Mouse (Mus musculus): ENCODE results near the gene Cacna1b.
A peak's percentile ranks its signal among the peaks of the same experiment; 100 is the strongest.

Cacna1b gene

GRCm38 (mm10) chr2:24646452-24647146 lies 116.4 kb downstream of the Cacna1b start:
- no peak for DNase-seq (ENCODE audit: inconsistent ontology term)

GRCm38 (mm10) chr2:24642834-24643233 lies 120.1 kb downstream of the Cacna1b start:
- no peak for DNase-seq (ENCODE audit: inconsistent ontology term)

GRCm38 (mm10) chr2:24638102-24638954 lies 124.6 kb downstream of the Cacna1b start:
- no peak for DNase-seq (ENCODE audit: inconsistent ontology term)

GRCm38 (mm10) chr2:24633645-24634044 lies 129.3 kb downstream of the Cacna1b start:
- no peak for DNase-seq (ENCODE audit: inconsistent ontology term)

- DNase-seq (ENCODE audit: inconsistent ontology term) = no peak
Observed at GRCm38 (mm10) chr2:24617141-24617540, 145.8 kb downstream of the Cacna1b start.

- DNase-seq (ENCODE audit: inconsistent ontology term) = no peak
Observed at GRCm38 (mm10) chr2:24609789-24610188, 153.2 kb downstream of the Cacna1b start.

- DNase-seq (ENCODE audit: inconsistent ontology term) = no peak
Observed at GRCm38 (mm10) chr2:24608765-24609138, 154.2 kb downstream of the Cacna1b start.

GRCm38 (mm10) chr2:24607905-24608764 lies 154.8 kb downstream of the Cacna1b start:
- DNase-seq (ENCODE audit: inconsistent ontology term) = no peak

- no peak for DNase-seq (ENCODE audit: inconsistent ontology term)
Observed at GRCm38 (mm10) chr2:24606531-24606930, 156.4 kb downstream of the Cacna1b start.

- no peak for DNase-seq (ENCODE audit: inconsistent ontology term)
Observed at GRCm38 (mm10) chr2:24605096-24605495, 157.9 kb downstream of the Cacna1b start.

GRCm38 (mm10) chr2:24589426-24589825 lies 173.5 kb downstream of the Cacna1b start:
- no peak for DNase-seq (ENCODE audit: inconsistent ontology term)

GRCm38 (mm10) chr2:24587999-24588398 lies 175.0 kb downstream of the Cacna1b start:
- DNase-seq (ENCODE audit: inconsistent ontology term) = no peak

GRCm38 (mm10) chr2:24574616-24575015 lies 188.3 kb downstream of the Cacna1b start:
- DNase-seq (ENCODE audit: inconsistent ontology term) = peak; percentile 12

- DNase-seq (ENCODE audit: inconsistent ontology term) = no peak
Observed at GRCm38 (mm10) chr2:24570917-24571316, 192.0 kb downstream of the Cacna1b start.

GRCm38 (mm10) chr2:24568555-24568954 lies 194.4 kb downstream of the Cacna1b start:
- peak; percentile 26 for DNase-seq (ENCODE audit: inconsistent ontology term)

GRCm38 (mm10) chr2:24562547-24563290 lies 200.2 kb downstream of the Cacna1b start:
- DNase-seq (ENCODE audit: inconsistent ontology term) = peak; percentile 92

GRCm38 (mm10) chr2:24561946-24562345 lies 201.0 kb downstream of the Cacna1b start:
- DNase-seq (ENCODE audit: inconsistent ontology term) = no peak

GRCm38 (mm10) chr2:24560201-24560600 lies 202.8 kb downstream of the Cacna1b start:
- DNase-seq (ENCODE audit: inconsistent ontology term) = no peak

- DNase-seq (ENCODE audit: inconsistent ontology term) = no peak
Observed at GRCm38 (mm10) chr2:24556347-24556746, 206.6 kb downstream of the Cacna1b start.

- no peak for DNase-seq (ENCODE audit: inconsistent ontology term)
Observed at GRCm38 (mm10) chr2:24553962-24554361, 209.0 kb downstream of the Cacna1b start.
